Mouse (Mus musculus) embryo, embryonic 10 days (tissue): ENCODE measurements at regions not wholly inside any gene's neighbourhood (a gene's known extent, or its start where the extent isn't known, plus 50 kb on each side); places are given as distances from the start of the nearest gene placed in this dataset.

ENCODE experiments used
- DNase-seq: peaks from one replicate; pipeline ENCODE4 v3.0.0-alpha.2; 2015; ENCODE audit warnings: low spot score

- DNase-seq = peak; percentile 45
Observed at GRCm38 (mm10) chr1:73438385-73438784, 422.7 kb upstream of the Tnp1 start.

- DNase-seq = no peak
Observed at GRCm38 (mm10) chr1:73428101-73428500, 412.4 kb upstream of the Tnp1 start.

- DNase-seq = peak; percentile 25
Observed at GRCm38 (mm10) chr1:73425049-73425448, 409.3 kb upstream of the Tnp1 start.

GRCm38 (mm10) chr1:73418196-73418595 is 402.5 kb upstream of the Tnp1 start:
- no peak for DNase-seq

GRCm38 (mm10) chr1:73411452-73411851 is 395.7 kb upstream of the Tnp1 start:
- DNase-seq = no peak

GRCm38 (mm10) chr1:73399178-73399577 is 383.5 kb upstream of the Tnp1 start:
- DNase-seq = peak; percentile 58

- DNase-seq = no peak
Observed at GRCm38 (mm10) chr1:73395034-73395433, 379.3 kb upstream of the Tnp1 start.

GRCm38 (mm10) chr1:73394466-73394865 is 378.8 kb upstream of the Tnp1 start:
- DNase-seq = no peak

GRCm38 (mm10) chr1:73392077-73392476 is 376.4 kb upstream of the Tnp1 start:
- DNase-seq = no peak

- DNase-seq = no peak
Observed at GRCm38 (mm10) chr1:73389976-73390375, 374.3 kb upstream of the Tnp1 start.

GRCm38 (mm10) chr1:73389174-73389573 is 373.5 kb upstream of the Tnp1 start:
- no peak for DNase-seq

- peak; percentile 16 for DNase-seq
Observed at GRCm38 (mm10) chr1:73381578-73381977, 365.9 kb upstream of the Tnp1 start.

- no peak for DNase-seq
Observed at GRCm38 (mm10) chr1:73374531-73375375, 359.0 kb upstream of the Tnp1 start.

- peak; percentile 42 for DNase-seq
Observed at GRCm38 (mm10) chr1:73368222-73368621, 352.5 kb upstream of the Tnp1 start.

GRCm38 (mm10) chr1:73365842-73366241 is 350.1 kb upstream of the Tnp1 start:
- no peak for DNase-seq

- no peak for DNase-seq
Observed at GRCm38 (mm10) chr1:73364300-73364683, 348.6 kb upstream of the Tnp1 start.

GRCm38 (mm10) chr1:73363549-73364299 is 348.0 kb upstream of the Tnp1 start:
- peak; percentile 81 for DNase-seq

- no peak for DNase-seq
Observed at GRCm38 (mm10) chr1:73362122-73362521, 346.4 kb upstream of the Tnp1 start.

- DNase-seq = no peak
Observed at GRCm38 (mm10) chr1:73361300-73361699, 345.6 kb upstream of the Tnp1 start.

GRCm38 (mm10) chr1:73354447-73354846 is 338.7 kb upstream of the Tnp1 start:
- no peak for DNase-seq

GRCm38 (mm10) chr1:73348476-73348875 is 332.8 kb upstream of the Tnp1 start:
- DNase-seq = no peak

- DNase-seq = no peak
Observed at GRCm38 (mm10) chr1:73344587-73344986, 328.9 kb upstream of the Tnp1 start.

GRCm38 (mm10) chr1:73341911-73342310 is 326.2 kb upstream of the Tnp1 start:
- DNase-seq = no peak
